7 mouse cellular contexts compared by ENCODE assay signal in the genomic region with DNA sequence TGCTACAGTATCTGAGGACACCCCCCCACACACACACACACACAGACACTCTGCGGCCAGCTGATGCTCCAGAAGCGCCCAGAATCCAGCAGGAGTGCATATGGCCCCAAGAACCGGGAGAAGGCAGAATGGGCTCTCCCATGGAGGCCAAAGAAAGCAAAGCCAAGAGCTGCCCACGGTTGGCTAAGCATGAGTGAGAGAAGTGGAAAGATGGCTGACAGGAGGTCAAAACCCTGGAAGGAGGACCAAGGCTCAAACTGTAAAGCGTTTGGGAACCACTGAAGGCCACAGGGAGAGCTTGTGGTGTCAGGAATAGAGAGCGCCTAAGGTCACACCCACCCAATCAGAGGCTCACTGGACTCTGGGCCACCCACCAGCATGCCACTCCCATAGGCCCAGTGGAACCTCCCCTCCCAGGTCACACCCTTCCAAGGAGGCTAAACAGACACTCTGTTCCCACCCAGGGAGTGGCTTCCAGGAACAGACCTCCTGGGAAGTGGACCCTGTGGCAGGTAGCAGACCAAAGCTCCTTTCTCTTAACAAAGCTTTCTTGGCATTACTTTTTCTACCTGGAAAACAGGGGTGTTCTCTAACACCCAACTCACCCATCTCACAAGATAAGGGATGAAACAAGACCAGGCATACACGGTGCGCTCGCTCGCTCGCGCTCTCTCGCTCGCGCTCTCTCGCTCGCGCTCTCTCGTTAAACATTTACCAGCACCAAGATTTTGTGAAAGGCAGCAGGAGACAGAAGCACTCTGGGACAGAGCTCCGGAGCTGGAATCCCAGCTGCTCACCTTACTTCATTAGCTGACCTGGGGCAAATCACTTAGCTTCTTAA. TPM values are rescaled to one million over a fixed set of nuclear protein-coding genes. Genes with fewer than 3 reads are reported as not detected.
DNase-seq lines count a peak whose midpoint lies in the region; ATAC-seq and TF ChIP-seq lines count a peak whose summit lies in the region.

No protein-coding gene starts in this region.

- H3K36me3 ChIP-seq in embryonic facial prominence, embryonic 12.5 days, result 0 out of 2 replicates have a peak, but pooled peaks cover 2% of the 10 kb centered on the region
- no peaks in the 10 kb centered on the region for H3K36me3 ChIP-seq in intestine, postnatal 0 days (ENCODE audit: control insufficient read depth, insufficient read depth)

- H3K4me3 ChIP-seq in embryonic facial prominence, embryonic 12.5 days, result peak overlapping the region; percentile 63
- H3K4me3 ChIP-seq in intestine, postnatal 0 days (ENCODE audit: low read depth, low read length), result peak overlapping the region; percentile 77
- peak overlapping the region; percentile 52 for H3K4me3 ChIP-seq in olfactory bulb, adult 2 months (ENCODE audit: insufficient read depth, low read depth, low read length)

- H3K9me3 ChIP-seq in embryonic facial prominence, embryonic 12.5 days, result no peaks in the 10 kb centered on the region
- no peaks in the 10 kb centered on the region for H3K9me3 ChIP-seq in intestine, postnatal 0 days (ENCODE audit: control insufficient read depth)

- peak overlapping the region; percentile 84; the same call in 1 of the 2 replicates for H3K27ac ChIP-seq in embryonic facial prominence, embryonic 12.5 days
- peak overlapping the region; percentile 90 for H3K27ac ChIP-seq in intestine, postnatal 0 days (ENCODE audit: low read depth, low read length)
- H3K27ac ChIP-seq in olfactory bulb, adult 2 months (ENCODE audit: insufficient read depth, low read depth, low read length), result no peak overlapping the region

- ATAC-seq in embryonic facial prominence, embryonic 12.5 days (ENCODE audit: insufficient number of reproducible peaks, insufficient read depth, low FRiP score, low TSS enrichment), result no peak
- peak; percentile 82 for ATAC-seq in intestine, postnatal 0 days
- ATAC-seq in CD4-positive, CD25-positive, alpha-beta regulatory T cell, adult 4 months, result no peak

- H3K4me2 ChIP-seq in embryonic facial prominence, embryonic 12.5 days (replicated peaks), result peak overlapping the region; percentile 76
- H3K4me2 ChIP-seq in intestine, postnatal 0 days (replicated peaks; ENCODE audit: low read depth), result peak overlapping the region; percentile 87

- DNase-seq in 416B (ENCODE audit: low read depth), result peak; percentile 55
- DNase-seq in ES-CJ7 (ENCODE audit: low read depth, low spot score), result peak; percentile 94
- peak; percentile 88 to 94 for DNase-seq in lung, adult 18-20 months

- 48% methylated on average over 20 of the region's 20 CpGs for WGBS in embryonic facial prominence, embryonic 12.5 days
- 22% methylated on average over 20 of the region's 20 CpGs for WGBS in intestine, postnatal 0 days
- 48% methylated on average over 20 of the region's 20 CpGs for WGBS in olfactory bulb, adult 2 months

- H3K4me1 ChIP-seq in embryonic facial prominence, embryonic 12.5 days, result peaks cover 45% of the 10 kb centered on the region
- H3K4me1 ChIP-seq in intestine, postnatal 0 days (replicated peaks; ENCODE audit: control insufficient read depth, insufficient read depth, low read length), result peaks cover 24% of the 10 kb centered on the region
- peaks cover 28% of the 10 kb centered on the region for H3K4me1 ChIP-seq in olfactory bulb, adult 2 months (ENCODE audit: control insufficient read depth, insufficient read depth, low read length)

- no peak for TF ChIP-seq CTCF in intestine, postnatal 0 days (IDR thresholded peaks at IDR 0.05; ENCODE audit: low read depth)
- no peak for TF ChIP-seq CTCF in olfactory bulb, adult 2 months (IDR thresholded peaks at IDR 0.05; ENCODE audit: insufficient read depth, low read depth, low read length)

- no peak for TF ChIP-seq POLR2A in olfactory bulb, adult 2 months (IDR thresholded peaks at IDR 0.05; ENCODE audit: insufficient read depth, low read depth, low read length)

- H3K9ac ChIP-seq in embryonic facial prominence, embryonic 12.5 days, result peak overlapping the region; percentile 58
- H3K9ac ChIP-seq in intestine, postnatal 0 days (ENCODE audit: low read depth, low read length), result peak overlapping the region; percentile 7

- H3K27me3 ChIP-seq in embryonic facial prominence, embryonic 12.5 days, result no peaks in the 10 kb centered on the region
- H3K27me3 ChIP-seq in intestine, postnatal 0 days (replicated peaks; ENCODE audit: control insufficient read depth, insufficient read depth, low read length), result no peaks in the 10 kb centered on the region

RNA-seq across cellular contexts. Expression of gene Samd4b, which starts 1.3 kb away (rescaled TPM):
- polyA plus RNA-seq in embryonic facial prominence, embryonic 12.5 days (2016; fragmentation: Nextera tagmentation; extraction: Ambion mirVana), result 36.6 and 36.8 TPM in 2 replicates
- polyA plus RNA-seq in intestine, postnatal 0 days (2015; fragmentation: Nextera tagmentation; extraction: Ambion mirVana), result 12.4 and 13.4 TPM in 2 replicates
- not detected in 2 replicates for polyA plus RNA-seq in olfactory bulb, adult 2 months (2012; ENCODE audit: insufficient read depth, insufficient read length, low replicate concordance, missing spikeins)
- polyA plus RNA-seq in CD4-positive, CD25-positive, alpha-beta regulatory T cell, adult 4 months (2017; shearing (Covaris generic)), result 1 to 10 TPM; 7.4 to 7.5 TPM

RNA-seq across cellular contexts. Expression of gene Pak4, which starts 1.3 kb away (rescaled TPM):
- polyA plus RNA-seq in embryonic facial prominence, embryonic 12.5 days (2016; fragmentation: Nextera tagmentation; extraction: Ambion mirVana), result 43.4 and 44.1 TPM in 2 replicates
- polyA plus RNA-seq in intestine, postnatal 0 days (2015; fragmentation: Nextera tagmentation; extraction: Ambion mirVana), result 17.2 and 19.7 TPM in 2 replicates
- not detected in 2 replicates for polyA plus RNA-seq in olfactory bulb, adult 2 months (2012; ENCODE audit: insufficient read depth, insufficient read length, low replicate concordance, missing spikeins)
- polyA plus RNA-seq in CD4-positive, CD25-positive, alpha-beta regulatory T cell, adult 4 months (2017; shearing (Covaris generic)), result 1 to 10 TPM; 1.9 to 2.1 TPM

RNA-seq across cellular contexts. Expression of gene Acp7, which starts 34.5 kb away (rescaled TPM):
- polyA plus RNA-seq in embryonic facial prominence, embryonic 12.5 days (2016; fragmentation: Nextera tagmentation; extraction: Ambion mirVana), result 0.18 TPM in 1 of 2 replicates, not detected in the other
- not detected in 2 replicates for polyA plus RNA-seq in intestine, postnatal 0 days (2015; fragmentation: Nextera tagmentation; extraction: Ambion mirVana)
- not detected in 2 replicates for polyA plus RNA-seq in olfactory bulb, adult 2 months (2012; ENCODE audit: insufficient read depth, insufficient read length, low replicate concordance, missing spikeins)
- polyA plus RNA-seq in CD4-positive, CD25-positive, alpha-beta regulatory T cell, adult 4 months (2017; shearing (Covaris generic)), result not detected

RNA-seq across cellular contexts. Expression of gene Nccrp1, which starts 49.6 kb away (rescaled TPM):
- not detected in 2 replicates for polyA plus RNA-seq in embryonic facial prominence, embryonic 12.5 days (2016; fragmentation: Nextera tagmentation; extraction: Ambion mirVana)
- not detected in 2 replicates for polyA plus RNA-seq in intestine, postnatal 0 days (2015; fragmentation: Nextera tagmentation; extraction: Ambion mirVana)
- polyA plus RNA-seq in olfactory bulb, adult 2 months (2012; ENCODE audit: insufficient read depth, insufficient read length, low replicate concordance, missing spikeins), result not detected in 2 replicates
- not detected for polyA plus RNA-seq in CD4-positive, CD25-positive, alpha-beta regulatory T cell, adult 4 months (2017; shearing (Covaris generic))

RNA-seq across cellular contexts. Expression of gene Sycn, which starts 56.0 kb away (rescaled TPM):
- polyA plus RNA-seq in embryonic facial prominence, embryonic 12.5 days (2016; fragmentation: Nextera tagmentation; extraction: Ambion mirVana), result not detected in 2 replicates
- polyA plus RNA-seq in intestine, postnatal 0 days (2015; fragmentation: Nextera tagmentation; extraction: Ambion mirVana), result 17.0 and 23.4 TPM in 2 replicates
- polyA plus RNA-seq in olfactory bulb, adult 2 months (2012; ENCODE audit: insufficient read depth, insufficient read length, low replicate concordance, missing spikeins), result not detected in 2 replicates
- not detected for polyA plus RNA-seq in CD4-positive, CD25-positive, alpha-beta regulatory T cell, adult 4 months (2017; shearing (Covaris generic))
